ENCODE assay signal across 8 mouse cellular contexts in genomic region chr17:66100566-66101379, GRCm38 (mm10). TPM values are rescaled to one million over a fixed set of nuclear protein-coding genes. Genes with fewer than 3 reads are reported as not detected.
DNase-seq lines count a peak whose midpoint lies in the region; ATAC-seq and TF ChIP-seq lines count a peak whose summit lies in the region.

No protein-coding gene starts in this region.

- no peak for TF ChIP-seq POLR2A in thymus, adult 2 months (IDR thresholded peaks at IDR 0.05; ENCODE audit: control insufficient read depth, extremely low read depth, insufficient read depth, low read length, poor library complexity)

- H3K27me3 ChIP-seq in thymus, adult 2 months (ENCODE audit: control insufficient read depth, insufficient read depth, low read length): no peaks in the 10 kb centered on the region
- H3K27me3 ChIP-seq in hindbrain, embryonic 15.5 days: no peaks in the 10 kb centered on the region

- H3K4me1 ChIP-seq in thymus, adult 2 months (replicated peaks; ENCODE audit: control insufficient read depth, insufficient read depth, low read length): peaks cover 11% of the 10 kb centered on the region
- peaks cover 24% of the 10 kb centered on the region for H3K4me1 ChIP-seq in hindbrain, embryonic 15.5 days (replicated peaks)

- H3K27ac ChIP-seq in thymus, adult 2 months (ENCODE audit: control insufficient read depth, insufficient read depth, low read length): peak overlapping the region; percentile 52
- H3K27ac ChIP-seq in hindbrain, embryonic 15.5 days (replicated peaks): peak overlapping the region; percentile 95

- WGBS in thymus, adult 2 months: under 1% methylated on average over 41 of the region's 41 CpGs
- under 1% methylated on average over 41 of the region's 41 CpGs for WGBS in hindbrain, embryonic 15.5 days

- no peak for ATAC-seq in hindbrain, embryonic 15.5 days (ENCODE audit: low FRiP score, low read depth)

- peak overlapping the region; percentile 81 for H3K9ac ChIP-seq in hindbrain, embryonic 15.5 days

- H3K36me3 ChIP-seq in thymus, adult 2 months (ENCODE audit: control insufficient read depth, insufficient read depth, low read length): no peaks in the 10 kb centered on the region
- H3K36me3 ChIP-seq in hindbrain, embryonic 15.5 days: no peaks in the 10 kb centered on the region

- no peak for TF ChIP-seq CTCF in thymus, adult 2 months (IDR thresholded peaks at IDR 0.05; ENCODE audit: borderline replicate concordance, control insufficient read depth, extremely low read depth, insufficient read depth, low read length, poor library complexity)

- H3K4me2 ChIP-seq in hindbrain, embryonic 15.5 days: peak overlapping the region; percentile 85

- peak overlapping the region; percentile 81 for H3K4me3 ChIP-seq in thymus, adult 2 months (ENCODE audit: control insufficient read depth, insufficient read depth, low read length)
- peak overlapping the region; percentile 81 for H3K4me3 ChIP-seq in hindbrain, embryonic 15.5 days

- no peaks in the 10 kb centered on the region for H3K9me3 ChIP-seq in hindbrain, embryonic 15.5 days

- peak; percentile 26 for DNase-seq in adrenal gland, adult 2 months
- DNase-seq in adrenal gland, adult 8-10 months: no peak
- peak; percentile 20 for DNase-seq in thymus, adult 2 months
- DNase-seq in thymus, postnatal 0 days (ENCODE audit: low spot score): no peak
- peak; percentile 22 for DNase-seq in lung, postnatal 36 days
- DNase-seq in urinary bladder, postnatal 4 days (ENCODE audit: low spot score in 2 of 2): no peak
- DNase-seq in yolk sac, embryonic 10.5 days (ENCODE audit: low spot score): no peak

RNA-seq across cellular contexts. Expression of gene Ndufv2, which starts 0.6 kb away (rescaled TPM):
- total RNA-seq in adrenal gland, adult 2 months (2021): 100 to 1,000 TPM; 422 to 433 TPM
- 27.6 and 29.0 TPM in 2 replicates for polyA plus RNA-seq in adrenal gland, adult 2 months (2012; rRNA removed)
- total RNA-seq in adrenal gland, adult 8-10 months (2022): 100 to 1,000 TPM; 232 to 318 (median 257) TPM
- 37.0 and 41.1 TPM in 2 replicates for polyA plus RNA-seq in thymus, adult 2 months (2012; rRNA removed)
- polyA plus RNA-seq in thymus, postnatal 0 days (2015; fragmentation: Nextera tagmentation; extraction: Ambion mirVana): 346 and 377 TPM in 2 replicates
- polyA plus RNA-seq in hindbrain, embryonic 15.5 days (2015; fragmentation: Nextera tagmentation; extraction: Ambion mirVana): 375 and 385 TPM in 2 replicates

RNA-seq across cellular contexts. Expression of gene Washc1, which starts 10.6 kb away (rescaled TPM):
- 10 to 100 TPM; 33.6 to 34.3 TPM for total RNA-seq in adrenal gland, adult 2 months (2021)
- polyA plus RNA-seq in adrenal gland, adult 2 months (2012; rRNA removed): 37.7 and 43.4 TPM in 2 replicates
- 10 to 100 TPM; 37.1 to 53.7 (median 46.1) TPM for total RNA-seq in adrenal gland, adult 8-10 months (2022)
- polyA plus RNA-seq in thymus, adult 2 months (2012; rRNA removed): 95.9 and 99.5 TPM in 2 replicates
- polyA plus RNA-seq in thymus, postnatal 0 days (2015; fragmentation: Nextera tagmentation; extraction: Ambion mirVana): 46.0 and 52.3 TPM in 2 replicates
- 43.6 and 47.9 TPM in 2 replicates for polyA plus RNA-seq in hindbrain, embryonic 15.5 days (2015; fragmentation: Nextera tagmentation; extraction: Ambion mirVana)

RNA-seq across cellular contexts. Expression of gene Ddx11, which starts 22.5 kb away (rescaled TPM):
- 1 to 10 TPM; 2.5 to 4.7 TPM for total RNA-seq in adrenal gland, adult 2 months (2021)
- 2.8 and 4.6 TPM in 2 replicates for polyA plus RNA-seq in adrenal gland, adult 2 months (2012; rRNA removed)
- 1 to 10 TPM; 5.4 to 7.1 (median 6.3) TPM for total RNA-seq in adrenal gland, adult 8-10 months (2022)
- polyA plus RNA-seq in thymus, adult 2 months (2012; rRNA removed): 21.5 and 22.2 TPM in 2 replicates
- polyA plus RNA-seq in thymus, postnatal 0 days (2015; fragmentation: Nextera tagmentation; extraction: Ambion mirVana): 12.7 and 13.4 TPM in 2 replicates
- 6.9 and 7.3 TPM in 2 replicates for polyA plus RNA-seq in hindbrain, embryonic 15.5 days (2015; fragmentation: Nextera tagmentation; extraction: Ambion mirVana)

RNA-seq across cellular contexts. Expression of gene Ankrd12, which starts 23.9 kb away (rescaled TPM):
- 10 to 100 TPM; 24.1 to 30.1 TPM for total RNA-seq in adrenal gland, adult 2 months (2021)
- 1.1 and 2.3 TPM in 2 replicates for polyA plus RNA-seq in adrenal gland, adult 2 months (2012; rRNA removed)
- total RNA-seq in adrenal gland, adult 8-10 months (2022): 10 to 100 TPM; 29.9 to 54.3 (median 38.0) TPM
- 7.9 and 8.9 TPM in 2 replicates for polyA plus RNA-seq in thymus, adult 2 months (2012; rRNA removed)
- 31.6 and 32.4 TPM in 2 replicates for polyA plus RNA-seq in thymus, postnatal 0 days (2015; fragmentation: Nextera tagmentation; extraction: Ambion mirVana)
- 154 TPM in 2 replicates for polyA plus RNA-seq in hindbrain, embryonic 15.5 days (2015; fragmentation: Nextera tagmentation; extraction: Ambion mirVana)

Comparison
In these comparisons a context has a peak if more than half of its experiments do, and no peak if none do; other contexts are left out.
1. DNase-seq: peak in adrenal gland, adult 2 months (single experiment), thymus, adult 2 months (single experiment) and lung, postnatal 36 days (single experiment); none in adrenal gland, adult 8-10 months (single experiment), thymus, postnatal 0 days (single experiment), urinary bladder, postnatal 4 days (0 of 2) and yolk sac, embryonic 10.5 days (single experiment).